Mouse (Mus musculus): ENCODE results near the gene Olfr1378.

DNA sequence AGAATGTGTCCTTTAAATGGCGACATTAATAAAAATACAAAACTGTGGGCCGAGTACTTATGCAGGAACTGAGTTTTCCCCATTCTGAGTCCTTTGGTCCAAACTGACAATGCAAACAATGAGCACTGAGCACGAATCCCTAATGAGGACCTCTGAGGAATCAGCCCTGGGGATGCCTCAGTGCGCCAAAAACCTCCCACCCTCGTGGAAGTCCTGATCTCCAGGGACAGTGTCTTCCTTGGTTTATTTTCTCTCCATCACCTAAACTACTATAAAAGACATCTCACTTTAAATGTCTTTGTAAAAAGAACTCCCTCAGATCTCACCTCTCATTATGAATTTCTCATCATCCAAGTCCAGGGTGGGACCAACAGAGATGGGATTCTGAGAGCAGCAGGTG is 15.3 kb downstream of the Olfr1378 start, which contains the start of gene Olfr1377:
- TF ChIP-seq CTCF (conservative IDR thresholded peaks at IDR 0.05; ENCODE audit: low read length) (no peak), POU5F1 (IDR thresholded peaks at IDR 0.05; ENCODE audit: borderline replicate concordance, low read length) (no peak)
